Mouse (Mus musculus) thymus, postnatal 0 days (tissue): ENCODE results near the gene Atf7ip2. TPM values are rescaled to one million over a fixed set of nuclear protein-coding genes. Genes with fewer than 3 reads are reported as not detected.

Source experiments
- DNase-seq: peaks from one replicate; pipeline ENCODE4 v3.0.0-alpha.2; 2015; ENCODE audit warnings: low spot score
- microRNA-seq: library from miRNA; unstranded; fragments of <30 nt; microRNA quantifications from one replicate; pipeline ENCODE4, GENCODE M21; 2016; ENCODE audit warnings: borderline number of aligned reads
- polyA plus RNA-seq: library from polyadenylated mRNA; unstranded; fragments of >200 nt; fragmentation: Nextera tagmentation; extraction: Ambion mirVana; gene quantifications from 2 replicates; pipeline ENCODE4 v1.2.1, GENCODE M21; 2015

The Atf7ip2 gene
- polyA plus RNA-seq, 1 experiment from 2014 or later, result 0.29 TPM

DNA sequence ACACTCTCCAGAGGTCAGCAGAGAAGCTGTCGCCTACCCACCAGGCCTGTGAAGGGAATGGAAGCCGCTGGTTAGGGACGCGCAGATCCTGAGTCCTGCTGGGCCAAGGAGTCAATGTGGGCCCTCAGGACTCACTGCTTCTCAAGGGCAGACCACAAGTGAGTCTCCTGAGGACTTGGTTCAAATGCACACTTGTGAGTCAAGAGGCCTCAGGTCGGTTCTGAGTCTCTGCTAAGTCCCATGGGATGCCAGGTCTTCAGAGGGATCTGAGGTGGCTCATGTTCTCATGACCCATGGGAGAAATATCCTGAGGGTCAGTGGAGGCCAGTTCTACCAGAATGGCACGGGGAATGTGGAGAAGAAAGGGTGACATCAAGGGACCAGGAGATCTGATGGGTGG, 95.6 kb downstream of the Atf7ip2 start:
- DNase-seq, result no peak

- DNase-seq, result no peak
These were observed 105.5 kb downstream of the Atf7ip2 start for GRCm38 (mm10) chr16:10297696-10298644.

DNA sequence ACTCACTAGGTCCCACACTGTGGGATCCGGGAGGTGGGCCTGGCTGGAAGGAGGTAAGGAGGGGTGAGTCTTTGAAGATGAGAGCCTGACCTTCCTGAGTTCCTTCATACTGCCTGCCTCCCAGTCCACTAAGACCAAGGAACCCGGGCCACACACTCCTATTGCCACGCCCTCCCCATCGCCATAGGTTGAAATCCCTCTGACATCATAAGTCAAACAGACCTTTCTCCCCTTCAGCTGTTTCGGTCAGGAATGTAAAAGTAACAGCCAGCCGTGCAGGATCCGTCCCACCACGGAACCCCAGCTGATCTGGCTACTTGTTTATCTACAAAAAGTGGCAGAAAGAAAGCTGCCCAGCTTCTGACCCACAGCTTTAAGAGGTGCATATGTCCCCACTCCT, 107.1 kb downstream of the Atf7ip2 start:
- no peak for DNase-seq

- DNase-seq, result no peak
These were observed 108.0 kb downstream of the Atf7ip2 start for GRCm38 (mm10) chr16:10300231-10301186.

Small RNA genes lying within 50 kb of the gene (microRNA-seq; reads per million reads assigned to microRNA genes)
- not detected for gene Gm22932

Other genes with a start within 250 kb of the Atf7ip2 start
- not detected in 2 replicates for gene Grin2a, start 197.2 kb upstream of the Atf7ip2 start, polyA plus RNA-seq
- 4.2 and 5.8 TPM in 2 replicates for gene Rpl39l, start 22.5 kb upstream of the Atf7ip2 start, polyA plus RNA-seq
- gene Emp2, start 121.3 kb downstream of the Atf7ip2 start, polyA plus RNA-seq, result 5.1 and 5.3 TPM in 2 replicates
- gene Tekt5, start 202.8 kb downstream of the Atf7ip2 start, polyA plus RNA-seq, result 1.3 and 1.6 TPM in 2 replicates
- 87.5 and 87.9 TPM in 2 replicates for gene Nubp1, start 219.2 kb downstream of the Atf7ip2 start, polyA plus RNA-seq